In genomic region chr5:35717946-35718345, GRCm38 (mm10) we compare ENCODE assay signal across 9 mouse cellular contexts. TPM values are rescaled to one million over a fixed set of nuclear protein-coding genes. Genes with fewer than 3 reads are reported as not detected.
DNase-seq lines count a peak whose midpoint lies in the region; ATAC-seq and TF ChIP-seq lines count a peak whose summit lies in the region.
"Had no signal": no experiment of that assay in that cellular context is flagged by ENCODE, and none has a peak within 500 bp of the region (broad histone marks: within the 10 kb centered on the region; RNA-seq: fewer than 3 reads in every experiment).

No protein-coding gene starts in this region.

- no peaks in the 10 kb centered on the region for H3K4me1 ChIP-seq in forebrain, postnatal 0 days (ENCODE audit: insufficient read depth)
- no peaks in the 10 kb centered on the region for H3K4me1 ChIP-seq in forebrain, embryonic 14.5 days (ENCODE audit: control insufficient read depth, insufficient read depth, low read length)

- TF ChIP-seq CTCF in forebrain, postnatal 0 days (IDR thresholded peaks at IDR 0.05; ENCODE audit: low read depth) = peak; percentile 48

- no peak for ATAC-seq in forebrain, postnatal 0 days
- ATAC-seq in forebrain, embryonic 14.5 days = no peak

- 62% methylated on average over 4 of the region's 4 CpGs for WGBS in forebrain, postnatal 0 days
- 60% methylated on average over 4 of the region's 4 CpGs for WGBS in forebrain, embryonic 14.5 days
- WGBS in large intestine, adult 2 months = 21% methylated on average over 4 of the region's 4 CpGs

- H3K27me3 ChIP-seq in forebrain, postnatal 0 days (ENCODE audit: insufficient read depth, low read length) = no peaks in the 10 kb centered on the region
- no peaks in the 10 kb centered on the region for H3K27me3 ChIP-seq in forebrain, embryonic 14.5 days (replicated peaks; ENCODE audit: control insufficient read depth, insufficient read depth, low read length)

- no peaks in the 10 kb centered on the region for H3K9me3 ChIP-seq in forebrain, postnatal 0 days (ENCODE audit: low read length)
- H3K9me3 ChIP-seq in forebrain, embryonic 14.5 days (replicated peaks; ENCODE audit: control insufficient read depth, low read length) = no peaks in the 10 kb centered on the region

- H3K36me3 ChIP-seq in forebrain, postnatal 0 days (ENCODE audit: insufficient read depth) = no peaks in the 10 kb centered on the region
- H3K36me3 ChIP-seq in forebrain, embryonic 14.5 days (ENCODE audit: control insufficient read depth, insufficient read depth, low read length) = no peaks in the 10 kb centered on the region

- peak; percentile 9 for DNase-seq in forebrain, postnatal 0 days
- DNase-seq in forebrain, embryonic 14.5 days (ENCODE audit: low spot score) = no peak
- peak; percentile 68 for DNase-seq in urinary bladder, postnatal 14 days (ENCODE audit: low spot score)
- DNase-seq in urinary bladder, adult 2 months (ENCODE audit: low spot score) = no peak
- DNase-seq in forelimb bud, embryonic 11.5 days (ENCODE audit: low read depth, low spot score) = peak; percentile 28
- peak; percentile 75 for DNase-seq in large intestine, adult 2 months (ENCODE audit: low read depth, low spot score)
- DNase-seq in lung, postnatal 14 days = peak; percentile 67
- peak; percentile 22 to 57 for DNase-seq in urinary bladder, postnatal 36 days (ENCODE audit: low spot score in 2 of 2)

- H3K27ac ChIP-seq in forebrain, postnatal 0 days (ENCODE audit: low read depth, low read length) = no peak overlapping the region
- no peak overlapping the region for H3K27ac ChIP-seq in forebrain, embryonic 14.5 days (ENCODE audit: low read depth, low read length)

- H3K4me3 ChIP-seq in forebrain, postnatal 0 days (ENCODE audit: low read depth, low read length) = no peak overlapping the region
- no peak overlapping the region for H3K4me3 ChIP-seq in forebrain, embryonic 14.5 days (ENCODE audit: low read depth, low read length)

- H3K4me2 ChIP-seq in forebrain, postnatal 0 days (ENCODE audit: low read depth) = no peak overlapping the region
- no peak overlapping the region for H3K4me2 ChIP-seq in forebrain, embryonic 14.5 days (ENCODE audit: low read length)

- no peak overlapping the region for H3K9ac ChIP-seq in forebrain, postnatal 0 days
- no peak overlapping the region for H3K9ac ChIP-seq in forebrain, embryonic 14.5 days (ENCODE audit: low read length)

RNA-seq across cellular contexts. Expression of gene Sh3tc1, which starts 21.8 kb away (rescaled TPM):
- 1.8 and 2.8 TPM in 2 replicates for total RNA-seq in forebrain, postnatal 0 days (2014; rRNA removed)
- 0.99 and 1.2 TPM in 2 replicates for polyA plus RNA-seq in forebrain, postnatal 0 days (2015; fragmentation: Nextera tagmentation; extraction: Ambion mirVana)
- polyA plus RNA-seq in forebrain, embryonic 14.5 days (2014; fragmentation: Nextera tagmentation; extraction: Ambion mirVana) = 1.3 and 2.2 TPM in 2 replicates
- polyA plus RNA-seq in urinary bladder, adult 2 months (2012; rRNA removed) = 2.4 and 3.2 TPM in 2 replicates
- polyA plus RNA-seq in large intestine, adult 2 months (2012; rRNA removed) = 6.7 and 6.8 TPM in 2 replicates
- total RNA-seq: MEL had no signal

RNA-seq across cellular contexts. Expression of gene Htra3, which starts 38.4 kb away (rescaled TPM):
- 11.1 and 13.2 TPM in 2 replicates for total RNA-seq in forebrain, postnatal 0 days (2014; rRNA removed)
- 16.4 and 16.9 TPM in 2 replicates for polyA plus RNA-seq in forebrain, postnatal 0 days (2015; fragmentation: Nextera tagmentation; extraction: Ambion mirVana)
- 7.8 and 10.0 TPM in 2 replicates for polyA plus RNA-seq in forebrain, embryonic 14.5 days (2014; fragmentation: Nextera tagmentation; extraction: Ambion mirVana)
- polyA plus RNA-seq in urinary bladder, adult 2 months (2012; rRNA removed) = 90.2 and 126 TPM in 2 replicates
- 27.9 and 39.6 TPM in 2 replicates for polyA plus RNA-seq in large intestine, adult 2 months (2012; rRNA removed)
- total RNA-seq: MEL had no signal

RNA-seq across cellular contexts. Expression of gene Ablim2, which starts 39.7 kb away (rescaled TPM):
- total RNA-seq in forebrain, postnatal 0 days (2014; rRNA removed) = 20.6 and 21.8 TPM in 2 replicates
- polyA plus RNA-seq in forebrain, postnatal 0 days (2015; fragmentation: Nextera tagmentation; extraction: Ambion mirVana) = 13.2 and 18.2 TPM in 2 replicates
- polyA plus RNA-seq in forebrain, embryonic 14.5 days (2014; fragmentation: Nextera tagmentation; extraction: Ambion mirVana) = 4.7 and 7.4 TPM in 2 replicates
- polyA plus RNA-seq in urinary bladder, adult 2 months (2012; rRNA removed) = 3.7 and 4.4 TPM in 2 replicates
- 6.9 and 7.0 TPM in 2 replicates for polyA plus RNA-seq in large intestine, adult 2 months (2012; rRNA removed)
- total RNA-seq: MEL had no signal

Comparison
In these comparisons a context has a peak if more than half of its experiments do, and no peak if none do; other contexts are left out.
1. DNase-seq: peak in forebrain, postnatal 0 days (single experiment), urinary bladder, postnatal 14 days (single experiment), forelimb bud, embryonic 11.5 days (single experiment), large intestine, adult 2 months (single experiment), lung, postnatal 14 days (single experiment) and urinary bladder, postnatal 36 days (2 of 2); none in forebrain, embryonic 14.5 days (single experiment) and urinary bladder, adult 2 months (single experiment).